Comparison of ENCODE assay signal across 9 mouse cellular contexts in the genomic region with DNA sequence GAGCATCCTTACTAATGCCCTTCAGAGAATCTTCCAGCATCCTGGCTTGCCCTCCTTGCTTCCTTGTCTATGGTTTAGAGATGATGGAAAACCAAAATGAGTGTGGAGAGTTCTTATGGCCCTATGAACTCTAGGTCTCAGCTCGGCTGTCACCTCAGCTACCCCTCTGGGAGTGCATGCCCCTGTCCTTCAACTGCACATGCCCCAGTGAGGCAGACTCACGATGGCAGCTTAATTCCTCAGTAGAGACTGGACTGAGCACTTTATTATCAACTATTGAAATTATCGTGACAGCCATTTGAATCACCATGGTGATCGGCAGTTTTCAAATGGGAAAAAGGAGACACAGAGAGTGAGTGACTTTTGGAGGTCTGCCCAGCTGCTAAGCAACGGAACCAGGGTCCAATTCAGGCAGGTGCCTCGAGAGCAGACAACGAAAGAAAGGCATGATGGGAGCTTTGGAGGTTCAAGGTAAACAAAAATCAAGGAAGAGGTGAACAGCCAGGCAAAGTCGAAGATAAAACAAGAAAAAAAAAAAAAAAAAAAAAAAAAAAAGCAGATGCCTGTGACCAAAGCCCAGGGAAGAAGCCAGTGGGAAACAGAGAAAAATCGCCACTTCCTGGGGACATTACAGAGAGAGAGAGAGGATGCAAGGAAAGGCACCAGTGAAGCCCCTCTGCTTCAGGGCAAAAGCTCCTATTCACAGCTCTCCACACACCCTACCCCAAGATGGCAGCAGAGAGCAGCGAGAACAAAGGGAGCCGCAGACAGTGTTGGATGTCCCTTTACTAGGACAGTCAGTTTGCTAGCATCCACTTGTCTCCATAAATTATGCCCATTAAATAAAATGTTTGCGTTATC.
DNase-seq lines count a peak whose midpoint lies in the region; ATAC-seq and TF ChIP-seq lines count a peak whose summit lies in the region.
"Had no signal": no experiment of that assay in that cellular context is flagged by ENCODE, and none has a peak within 500 bp of the region (broad histone marks: within the 10 kb centered on the region; RNA-seq: fewer than 3 reads in every experiment).

No protein-coding gene starts in this region.

- TF ChIP-seq CTCF in layer of hippocampus, adult 2 months (conservative IDR thresholded peaks at IDR 0.05): peak; percentile 90

- ATAC-seq in cerebellum, adult (ENCODE audit: insufficient number of reproducible peaks, low FRiP score, low TSS enrichment): no peak
- ATAC-seq in common myeloid progenitor, adult 5-6 weeks (replicated peaks; ENCODE audit: low read depth, poor library complexity, severe bottlenecking): peak; percentile 89
- peak; percentile 90 for ATAC-seq in granulocyte monocyte progenitor cell, adult 5-6 weeks (replicated peaks; ENCODE audit: poor library complexity, severe bottlenecking)

- peak overlapping the region; percentile 75 for H3K27ac ChIP-seq in layer of hippocampus, adult 2 months
- H3K27ac ChIP-seq: heart, embryonic 15.5 days had no signal

- H3K4me3 ChIP-seq in layer of hippocampus, adult 2 months: peak overlapping the region; percentile 28; the same call in 1 of the 2 replicates
- H3K4me3 ChIP-seq: heart, embryonic 15.5 days had no signal

- peak; percentile 21 for DNase-seq in cerebellum, adult 11 months
- peak; percentile 66 for DNase-seq in R1 (ENCODE audit: low read depth, low spot score)
- DNase-seq in layer of hippocampus, adult 2 months (ENCODE audit: low spot score in 2 of 2): peak; percentile 75 to 84
- DNase-seq in lung, postnatal 4 days: peak; percentile 53 to 62
- DNase-seq in right cerebral cortex, postnatal 36 days (ENCODE audit: low spot score in 2 of 2): peak; percentile 29 to 36

Comparison
In these comparisons a context has a peak if more than half of its experiments do, and no peak if none do; other contexts are left out.
1. DNase-seq: peak in every context shown above with its lines; median percentile 80 in layer of hippocampus, adult 2 months; 66 in R1; 58 in lung, postnatal 4 days; 32 in right cerebral cortex, postnatal 36 days; 21 in cerebellum, adult 11 months.